ENCODE assay signal across 23 mouse cellular contexts in the genomic region with DNA sequence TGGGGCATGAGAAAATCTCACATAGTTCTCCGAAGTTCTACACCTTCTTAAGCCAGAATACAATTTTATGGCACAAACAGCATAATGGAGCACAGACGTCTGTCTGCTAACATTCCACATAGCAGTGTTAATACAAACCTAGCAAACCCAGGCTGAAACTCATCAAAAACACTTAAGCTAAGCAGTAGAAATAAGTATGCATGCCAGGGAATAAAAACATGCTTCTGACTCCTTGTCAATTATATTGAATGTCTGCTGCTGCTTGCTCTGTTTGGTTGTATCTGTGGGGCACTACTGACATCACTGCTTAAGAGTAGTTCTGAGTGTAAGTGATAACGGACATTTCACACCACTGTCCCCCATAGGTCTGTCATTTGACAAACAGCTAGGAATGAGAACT.
DNase-seq lines count a peak whose midpoint lies in the region; ATAC-seq and TF ChIP-seq lines count a peak whose summit lies in the region.
"Had no signal": no experiment of that assay in that cellular context is flagged by ENCODE, and none has a peak within 500 bp of the region (broad histone marks: within the 10 kb centered on the region; RNA-seq: fewer than 3 reads in every experiment).

No protein-coding gene starts in this region.

- ATAC-seq in lung, embryonic 14.5 days (ENCODE audit: insufficient read depth): peak; percentile 97
- no peak for ATAC-seq in midbrain, embryonic 11.5 days (ENCODE audit: low FRiP score)
- ATAC-seq in midbrain, embryonic 13.5 days: no peak
- ATAC-seq: CD4-positive, CD25-positive, alpha-beta regulatory T cell, adult 4 months; forebrain, embryonic 14.5 days had no signal

- DNase-seq in heart, embryonic 10.5 days (ENCODE audit: low spot score): peak; percentile 73
- no peak for DNase-seq in heart, postnatal 14 days
- peak; percentile 90 for DNase-seq in lung, embryonic 14.5 days
- DNase-seq in lung, postnatal 4 days: no peak
- DNase-seq in midbrain, embryonic 11.5 days (ENCODE audit: low spot score, missing footprints): peak; percentile 51
- no peak for DNase-seq in embryo, embryonic 10.5 days (ENCODE audit: low spot score)
- DNase-seq: adrenal gland, adult 8-10 months; adrenal gland, postnatal 36 days; B cell, adult 2 months; cerebellum, adult 2 months; cerebellum, postnatal 10 days; embryo, embryonic 11 days; gastrocnemius, postnatal 36 days; heart, adult 11 months; heart, postnatal 36 days had no signal

- H3K4me1 ChIP-seq in heart, embryonic 10.5 days: no peaks in the 10 kb centered on the region
- H3K4me1 ChIP-seq in lung, embryonic 14.5 days (ENCODE audit: insufficient read depth): no peaks in the 10 kb centered on the region
- no peaks in the 10 kb centered on the region for H3K4me1 ChIP-seq in midbrain, embryonic 11.5 days (ENCODE audit: control insufficient read depth, insufficient read depth, low read length)
- no peaks in the 10 kb centered on the region for H3K4me1 ChIP-seq in midbrain, embryonic 13.5 days (replicated peaks)
- H3K4me1 ChIP-seq: embryonic facial prominence, embryonic 15.5 days; forebrain, embryonic 10.5 days; hindbrain, embryonic 15.5 days had no signal

- no peak overlapping the region for H3K4me3 ChIP-seq in heart, embryonic 10.5 days
- H3K4me3 ChIP-seq in lung, embryonic 14.5 days (ENCODE audit: low read depth, low read length): no peak overlapping the region
- no peak overlapping the region for H3K4me3 ChIP-seq in midbrain, embryonic 11.5 days (ENCODE audit: low read depth, low read length)
- H3K4me3 ChIP-seq in midbrain, embryonic 13.5 days (replicated peaks): no peak overlapping the region
- H3K4me3 ChIP-seq: embryonic facial prominence, embryonic 15.5 days; erythroblast, embryonic 14.5 days; forebrain, embryonic 10.5 days; hindbrain, embryonic 15.5 days had no signal

- WGBS in heart, embryonic 10.5 days: 52% methylated on average over 3 of the region's 3 CpGs
- WGBS in lung, embryonic 14.5 days: 23% methylated on average over 3 of the region's 3 CpGs
- WGBS in midbrain, embryonic 11.5 days: 83% methylated on average over 3 of the region's 3 CpGs
- WGBS in midbrain, embryonic 13.5 days: 85% methylated on average over 3 of the region's 3 CpGs

- H3K9me3 ChIP-seq in heart, embryonic 10.5 days: no peaks in the 10 kb centered on the region
- no peaks in the 10 kb centered on the region for H3K9me3 ChIP-seq in lung, embryonic 14.5 days (ENCODE audit: low read depth, low read length)
- H3K9me3 ChIP-seq in midbrain, embryonic 11.5 days (ENCODE audit: control insufficient read depth, low read length): no peaks in the 10 kb centered on the region
- H3K9me3 ChIP-seq in midbrain, embryonic 13.5 days: no peaks in the 10 kb centered on the region
- H3K9me3 ChIP-seq: embryonic facial prominence, embryonic 15.5 days; forebrain, embryonic 10.5 days; G1E; hindbrain, embryonic 15.5 days had no signal

- no peaks in the 10 kb centered on the region for H3K27me3 ChIP-seq in heart, embryonic 10.5 days (ENCODE audit: insufficient read depth, poor library complexity, severe bottlenecking)
- no peaks in the 10 kb centered on the region for H3K27me3 ChIP-seq in lung, embryonic 14.5 days (ENCODE audit: insufficient read depth, low read length)
- H3K27me3 ChIP-seq in midbrain, embryonic 11.5 days (ENCODE audit: control insufficient read depth, insufficient read depth, low read length): no peaks in the 10 kb centered on the region
- no peaks in the 10 kb centered on the region for H3K27me3 ChIP-seq in midbrain, embryonic 13.5 days
- H3K27me3 ChIP-seq: embryonic facial prominence, embryonic 15.5 days; hindbrain, embryonic 15.5 days had no signal

- H3K9ac ChIP-seq in lung, embryonic 14.5 days: no peak overlapping the region
- no peak overlapping the region for H3K9ac ChIP-seq in midbrain, embryonic 11.5 days (ENCODE audit: low read length)
- no peak overlapping the region for H3K9ac ChIP-seq in midbrain, embryonic 13.5 days (replicated peaks)
- H3K9ac ChIP-seq: embryonic facial prominence, embryonic 15.5 days; hindbrain, embryonic 15.5 days had no signal

- intact Hi-C loops in heart, postnatal 14 days (cut with DNase I): no loop called here

- no peaks in the 10 kb centered on the region for H3K36me3 ChIP-seq in heart, embryonic 10.5 days
- no peaks in the 10 kb centered on the region for H3K36me3 ChIP-seq in lung, embryonic 14.5 days (ENCODE audit: insufficient read depth)
- H3K36me3 ChIP-seq in midbrain, embryonic 11.5 days (ENCODE audit: control insufficient read depth, insufficient read depth, low read length): no peaks in the 10 kb centered on the region
- no peaks in the 10 kb centered on the region for H3K36me3 ChIP-seq in midbrain, embryonic 13.5 days
- H3K36me3 ChIP-seq: embryonic facial prominence, embryonic 15.5 days; forebrain, embryonic 10.5 days; G1E; hindbrain, embryonic 15.5 days had no signal

- no peak for TF ChIP-seq CTCF in lung, embryonic 14.5 days (IDR thresholded peaks at IDR 0.05; ENCODE audit: low read depth)

- no peak overlapping the region for H3K4me2 ChIP-seq in lung, embryonic 14.5 days
- H3K4me2 ChIP-seq in midbrain, embryonic 11.5 days: no peak overlapping the region
- no peak overlapping the region for H3K4me2 ChIP-seq in midbrain, embryonic 13.5 days (replicated peaks)
- H3K4me2 ChIP-seq: embryonic facial prominence, embryonic 15.5 days; hindbrain, embryonic 15.5 days had no signal

- no peak overlapping the region for H3K27ac ChIP-seq in heart, embryonic 10.5 days
- no peak overlapping the region for H3K27ac ChIP-seq in lung, embryonic 14.5 days (ENCODE audit: low read depth)
- no peak overlapping the region for H3K27ac ChIP-seq in midbrain, embryonic 11.5 days (ENCODE audit: low read depth, low read length)
- no peak overlapping the region for H3K27ac ChIP-seq in midbrain, embryonic 13.5 days
- H3K27ac ChIP-seq: embryonic facial prominence, embryonic 15.5 days; forebrain, embryonic 10.5 days; hindbrain, embryonic 15.5 days had no signal

Comparison
In these comparisons a context has a peak if more than half of its experiments do, and no peak if none do; other contexts are left out.
1. DNase-seq: peak in heart, embryonic 10.5 days (single experiment), lung, embryonic 14.5 days (single experiment) and midbrain, embryonic 11.5 days (single experiment); none in heart, postnatal 14 days (0 of 2), lung, postnatal 4 days (0 of 2) and embryo, embryonic 10.5 days (single experiment).